Mouse (Mus musculus): ENCODE results near the gene Adap2.
"Not testable (repeated sequence)": the region's sequence is repeated elsewhere in the genome, so short reads cannot be mapped to it uniquely, and the experiment has no call there.

Gene Adap2

GRCm38 (mm10) chr11:80161041-80161440, 7.1 kb downstream of the Adap2 start:
- DNase-seq (ENCODE audit: low spot score), result no peak

DNA sequence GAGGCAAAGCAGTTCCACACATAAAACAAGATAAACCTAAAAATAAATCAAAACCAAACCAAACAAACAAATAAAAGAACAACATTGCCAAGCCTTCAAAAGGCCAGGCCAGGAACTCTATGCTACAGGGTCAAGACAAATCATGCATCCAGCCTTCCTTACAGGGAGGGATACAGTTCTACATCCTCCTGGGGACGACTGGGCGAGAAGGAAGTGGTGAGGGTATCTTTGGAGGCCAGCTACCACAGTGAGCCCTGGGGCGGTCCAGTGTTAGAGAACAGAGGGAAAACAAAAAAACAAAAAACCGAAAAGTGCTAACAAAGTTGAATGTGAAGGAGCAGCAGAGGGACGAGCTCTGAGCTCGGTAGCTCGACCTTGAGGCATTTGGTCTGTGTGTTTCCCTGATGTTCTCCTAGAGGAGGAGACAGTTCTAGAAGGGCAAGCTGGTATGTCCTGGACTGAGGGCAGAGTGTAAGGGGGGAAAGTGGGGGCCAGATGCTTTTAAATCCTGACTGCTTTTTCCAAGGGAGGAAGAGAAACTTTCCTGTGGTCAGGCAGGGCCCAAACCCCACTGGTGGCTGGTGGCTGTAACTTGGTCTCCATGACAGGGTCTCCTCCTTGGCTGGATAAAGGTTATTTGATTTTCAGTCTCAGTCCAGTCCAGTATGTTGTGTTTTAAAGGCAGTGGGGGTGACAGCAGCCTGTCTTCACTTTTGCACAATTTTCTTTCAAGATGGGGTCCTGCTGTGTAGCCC, 9.6 kb downstream of the Adap2 start:
- DNase-seq (ENCODE audit: low spot score), result no peak

DNA sequence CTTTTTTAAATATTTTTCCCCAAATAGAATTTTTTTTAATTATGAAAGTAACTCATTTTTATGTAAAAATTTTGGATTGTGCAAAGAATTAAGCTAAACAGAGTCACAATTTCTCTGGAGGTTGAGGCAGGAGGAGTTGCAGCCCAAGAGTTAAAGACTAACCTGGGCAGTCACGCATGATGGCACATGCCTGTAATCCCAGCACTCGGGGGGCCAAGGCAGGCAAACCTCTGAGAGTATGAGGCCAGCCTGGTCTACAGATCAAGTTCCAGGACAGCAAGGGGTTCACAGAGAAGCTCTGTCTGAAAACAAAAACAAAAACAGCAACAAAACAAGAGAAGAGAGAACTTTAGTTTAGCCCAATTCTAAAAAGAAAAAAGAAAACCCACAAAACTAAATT, 10.3 kb downstream of the Adap2 start:
- no peak for DNase-seq (ENCODE audit: low spot score)

DNA sequence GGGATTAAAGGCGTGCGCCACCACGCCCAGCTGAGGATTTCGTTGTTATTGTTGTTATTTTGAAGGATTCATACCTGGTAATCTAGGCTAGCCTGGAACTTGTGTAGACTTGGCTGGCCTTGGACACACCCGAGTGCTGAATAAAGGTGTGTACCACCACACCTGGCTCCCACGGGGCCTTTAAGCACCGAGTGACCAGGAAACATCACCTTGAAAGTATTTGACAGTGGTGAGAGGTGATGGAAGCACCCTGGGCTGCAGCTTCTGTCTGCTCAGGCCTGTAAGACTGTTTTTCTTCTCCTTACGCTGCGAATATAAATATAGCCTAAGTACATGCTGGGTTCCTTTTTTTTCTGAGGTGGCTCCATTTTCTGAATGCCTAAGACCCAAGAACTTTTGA, 14.2 kb downstream of the Adap2 start:
- no peak for DNase-seq (ENCODE audit: low spot score)

GRCm38 (mm10) chr11:80168611-80169249, 14.8 kb downstream of the Adap2 start:
- DNase-seq (ENCODE audit: low spot score), result no peak

DNA sequence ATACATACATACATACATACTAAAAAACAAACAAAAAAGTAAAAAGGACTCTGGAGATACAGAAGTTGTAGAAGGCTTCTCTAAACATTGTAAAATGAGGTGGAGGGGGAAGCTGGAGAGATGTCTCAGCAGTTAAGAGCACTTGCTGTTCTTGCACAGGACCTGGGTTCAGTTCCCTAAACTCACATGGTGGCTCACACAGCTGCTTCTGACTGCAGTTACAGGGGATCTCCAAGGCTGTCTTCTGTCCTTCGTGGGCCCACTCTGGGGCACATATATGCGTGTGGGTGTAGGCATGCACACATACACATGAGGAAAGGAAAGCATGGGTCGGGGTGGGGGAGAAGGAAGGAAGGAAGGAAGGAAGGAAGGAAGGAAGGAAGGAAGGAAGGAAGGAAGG, 15.7 kb downstream of the Adap2 start:
- DNase-seq (ENCODE audit: low spot score), result no peak

DNA sequence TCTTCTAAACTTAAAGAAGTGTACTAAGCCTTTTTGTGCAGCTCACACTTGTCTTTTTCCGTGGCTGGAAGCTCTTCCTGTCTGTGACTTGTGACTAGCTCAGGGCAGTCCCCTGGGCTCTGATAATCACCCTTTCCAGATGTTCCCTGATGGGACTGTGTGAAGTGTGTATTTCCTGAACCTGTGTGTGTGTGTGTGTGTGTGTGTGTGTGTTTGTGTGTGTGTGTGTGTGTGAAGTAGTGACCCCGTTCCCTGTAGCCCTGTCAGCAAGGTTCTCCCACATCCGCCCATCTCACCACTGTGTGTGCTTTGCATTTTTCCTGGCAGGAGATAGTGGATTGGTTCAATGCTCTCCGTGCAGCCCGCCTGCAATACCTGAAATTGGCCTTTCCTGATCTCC, 16.4 kb downstream of the Adap2 start:
- DNase-seq (ENCODE audit: low spot score), result no peak

GRCm38 (mm10) chr11:80171884-80172283, 18.0 kb downstream of the Adap2 start:
- DNase-seq (ENCODE audit: low spot score), result no peak

DNA sequence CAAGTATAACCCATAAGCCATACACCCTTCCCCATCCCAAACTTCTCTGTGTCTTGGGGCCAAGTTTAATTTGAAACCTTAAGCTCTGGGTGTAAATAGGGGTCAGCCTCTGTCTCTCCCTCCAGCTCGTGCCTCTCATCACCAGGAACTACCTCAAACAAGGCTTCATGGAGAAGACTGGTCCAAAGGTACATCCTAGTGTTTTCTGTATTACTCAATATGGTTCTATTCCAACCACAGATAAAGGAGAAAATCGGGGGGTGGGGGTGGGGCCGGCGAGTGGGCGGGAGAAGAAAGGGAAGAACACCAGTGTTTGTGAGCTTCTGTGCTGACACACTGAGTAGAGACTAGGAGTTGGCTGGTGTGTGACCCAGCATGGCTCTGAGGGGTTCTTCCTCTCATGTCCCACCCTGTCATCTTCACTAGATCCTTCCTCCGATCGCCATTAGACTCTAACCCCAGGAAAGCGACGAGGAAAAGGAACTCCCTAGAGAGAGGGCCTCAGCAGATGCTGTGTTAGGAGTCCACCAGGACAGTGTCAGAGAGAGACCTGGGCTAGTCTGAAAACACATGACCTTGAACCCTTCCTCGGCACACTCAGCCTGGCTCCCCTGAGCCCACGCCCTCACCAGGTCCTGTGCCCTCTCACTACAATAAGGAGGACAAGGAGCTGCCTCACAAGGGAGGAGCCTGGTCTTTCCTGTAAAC, 20.2 kb downstream of the Adap2 start:
- no peak for DNase-seq (ENCODE audit: low spot score)

- DNase-seq (ENCODE audit: low spot score), result peak; percentile 57
These were observed 23.3 kb downstream of the Adap2 start for GRCm38 (mm10) chr11:80176911-80177895.

- DNase-seq (ENCODE audit: low spot score), result no peak
These were observed 24.4 kb downstream of the Adap2 start for GRCm38 (mm10) chr11:80178316-80178715.

GRCm38 (mm10) chr11:80181021-80181749, 27.3 kb downstream of the Adap2 start:
- no peak for DNase-seq (ENCODE audit: low spot score)

DNA sequence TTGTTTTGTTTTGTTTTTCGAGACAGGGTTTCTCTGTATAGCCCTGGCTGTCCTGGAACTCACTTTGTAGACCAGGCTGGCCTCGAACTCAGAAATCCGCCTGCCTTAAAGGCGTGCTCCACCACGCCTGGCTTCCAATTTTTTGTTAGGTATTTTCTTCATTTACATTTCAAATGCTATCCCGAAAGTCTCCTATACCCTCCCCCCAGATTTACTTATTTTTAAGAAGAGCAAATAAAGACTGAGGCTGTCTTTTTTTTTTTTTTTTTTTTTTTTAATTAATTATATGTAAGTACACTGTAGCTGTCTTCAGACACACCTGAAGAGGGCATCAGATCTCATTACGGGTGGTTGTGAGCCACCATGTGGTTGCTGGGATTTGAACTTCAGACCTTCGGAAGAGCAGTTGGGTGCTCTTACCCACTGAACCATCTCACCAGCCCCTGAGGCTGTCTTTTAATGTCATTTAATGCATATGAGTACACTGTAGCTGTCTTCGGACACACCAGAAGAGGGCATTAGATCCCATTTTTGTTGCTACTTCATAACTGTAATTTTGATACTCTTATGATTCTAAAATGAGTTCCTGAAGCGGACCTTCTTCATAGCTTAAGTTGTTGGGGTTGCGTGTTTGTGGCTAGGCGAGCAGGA, 29.3 kb downstream of the Adap2 start:
- not testable (repeated sequence) for DNase-seq (ENCODE audit: low spot score)

DNA sequence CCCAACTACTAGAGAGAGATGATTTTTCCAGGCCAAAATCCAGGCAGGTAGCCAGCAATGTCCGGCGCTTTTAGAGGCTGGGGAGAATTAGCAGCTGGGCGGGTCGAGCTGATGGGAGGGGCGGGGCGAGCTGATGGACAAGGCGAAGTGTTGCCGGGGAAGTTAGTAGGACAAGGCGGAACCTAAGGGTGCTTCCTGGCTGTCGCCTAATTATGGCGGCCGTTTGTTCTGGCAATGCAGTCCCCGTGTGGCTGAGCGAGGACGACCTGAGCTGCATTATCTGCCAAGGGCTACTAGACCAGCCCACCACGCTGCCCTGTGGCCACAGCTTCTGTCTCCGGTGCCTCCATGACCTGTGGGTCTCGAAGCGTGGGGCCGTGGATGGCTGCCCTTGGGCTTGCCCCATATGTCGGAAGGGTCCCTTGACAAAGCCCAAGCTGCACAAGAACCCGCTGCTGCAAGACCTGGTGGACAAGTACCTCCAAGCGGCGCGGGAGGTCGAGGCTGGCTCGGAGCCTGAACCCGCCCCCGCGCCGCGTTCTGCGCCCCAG, 29.9 kb downstream of the Adap2 start, which contains the start of gene Rnf135:
Gene Rnf135, plus strand, starts transcription at position 147 of the 551 bp plus-strand sequence.
- peak; percentile 98 for DNase-seq (ENCODE audit: low spot score)

DNA sequence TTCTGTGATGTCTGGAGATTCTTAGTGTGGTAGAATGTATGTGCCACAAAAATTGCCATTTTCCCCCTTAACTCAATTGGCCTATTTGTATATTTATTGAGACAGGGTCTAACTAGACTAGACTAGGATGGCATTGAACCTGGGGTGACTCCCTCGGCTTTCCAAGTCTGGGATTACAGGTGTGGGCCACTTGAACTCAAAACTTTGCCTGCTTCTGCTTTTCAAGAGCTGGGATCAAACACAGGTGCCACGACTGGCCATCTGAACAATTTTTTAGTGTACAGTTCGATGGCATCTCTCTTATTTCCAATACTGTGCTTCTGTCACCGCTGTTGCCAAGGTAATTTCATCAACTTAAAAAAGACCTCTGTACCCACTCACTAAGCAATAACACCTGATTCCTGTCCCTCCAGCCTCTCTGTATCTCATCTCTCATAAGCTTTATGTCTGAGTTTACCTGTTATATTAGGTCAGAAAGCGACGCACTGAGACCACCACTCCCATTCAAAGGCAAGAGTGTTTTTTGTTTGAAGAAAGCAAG, 30.7 kb downstream of the Adap2 start:
- DNase-seq (ENCODE audit: low spot score), result no peak

GRCm38 (mm10) chr11:80185441-80185976, 31.6 kb downstream of the Adap2 start:
- peak; percentile 54 for DNase-seq (ENCODE audit: low spot score)

DNA sequence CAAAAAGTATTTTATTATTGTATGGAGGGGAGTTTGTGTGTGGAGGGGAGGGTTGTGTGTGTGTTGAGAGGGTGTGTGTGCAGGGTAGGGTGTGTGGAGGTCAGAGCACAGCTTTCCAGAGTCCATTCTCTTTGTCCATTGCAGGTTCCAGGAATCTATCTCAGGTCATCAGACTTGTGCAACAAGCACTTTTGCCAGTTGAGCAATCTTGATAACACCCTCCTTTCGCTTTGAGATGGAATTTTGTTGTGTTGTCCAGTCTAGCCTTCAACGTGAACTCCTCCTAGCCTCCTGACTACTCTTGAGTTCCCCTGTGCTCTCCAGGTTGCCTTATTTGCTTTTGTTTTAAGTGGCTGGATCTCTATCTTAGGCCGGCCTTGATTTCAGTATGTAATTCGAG, 36.4 kb downstream of the Adap2 start:
- DNase-seq (ENCODE audit: low spot score), result no peak

DNA sequence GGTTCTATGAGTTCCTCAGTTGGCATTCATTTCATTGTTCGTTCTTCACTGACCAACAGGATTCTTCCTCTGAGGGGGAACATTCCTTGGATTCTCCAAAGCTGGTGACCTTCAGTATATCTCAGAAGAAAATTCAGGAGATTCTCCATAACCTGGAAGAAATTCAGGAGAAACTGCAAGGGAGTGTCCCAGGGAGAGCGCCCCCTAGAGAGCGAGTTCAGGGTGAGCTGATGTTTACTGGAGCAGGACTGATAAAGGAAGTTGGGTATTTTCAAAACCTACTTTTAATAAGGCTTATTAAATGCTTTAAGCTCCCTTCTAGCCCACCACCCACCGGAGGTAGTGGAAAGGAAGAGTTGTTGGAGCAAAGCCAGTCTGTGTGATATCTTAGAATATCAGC, 39.9 kb downstream of the Adap2 start:
- DNase-seq (ENCODE audit: low spot score), result peak; percentile 66

DNA sequence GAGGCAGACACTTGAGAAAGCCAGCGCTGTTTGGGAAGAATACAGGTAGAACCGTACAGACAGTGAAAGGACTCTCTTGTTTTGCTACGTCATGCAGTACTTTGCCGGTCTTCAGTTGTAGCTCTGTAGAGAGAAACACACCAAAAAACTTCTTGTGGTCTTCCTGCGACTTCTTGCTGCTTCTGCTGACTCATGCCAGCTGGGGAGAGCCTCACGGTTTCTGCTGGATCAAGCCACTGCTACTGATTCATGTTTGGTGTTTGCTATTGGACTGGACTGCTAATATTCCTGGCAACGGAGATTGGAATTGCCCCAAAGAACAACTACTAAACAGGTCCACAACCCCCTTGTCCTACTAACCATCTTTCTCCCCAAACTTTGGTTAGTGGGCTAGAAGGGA, 42.4 kb downstream of the Adap2 start:
- no peak for DNase-seq (ENCODE audit: low spot score)

DNA sequence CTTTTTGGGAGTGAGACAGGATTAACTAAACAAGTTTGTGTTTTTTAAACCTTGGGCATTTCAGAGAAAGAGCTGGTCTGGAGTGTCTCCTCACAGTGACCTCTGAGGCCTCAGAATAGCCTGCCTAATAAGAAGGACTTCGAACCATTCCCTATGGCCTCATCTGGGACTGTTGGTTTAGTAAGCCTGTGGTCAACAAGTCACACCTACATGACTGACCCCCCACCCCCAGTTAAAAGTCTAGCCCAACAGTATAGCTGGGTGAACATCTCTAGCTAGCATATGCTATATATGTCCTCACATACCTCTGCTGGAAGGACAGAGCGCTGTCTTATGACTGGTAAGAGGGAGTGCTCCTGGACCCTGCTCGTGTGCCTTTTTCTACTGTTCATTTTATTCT, 45.4 kb downstream of the Adap2 start:
- DNase-seq (ENCODE audit: low spot score), result no peak
